Mouse (Mus musculus) large intestine, adult 2 months (tissue): ENCODE data around the gene Zfp598. TPM values are rescaled to one million over a fixed set of nuclear protein-coding genes. Genes with fewer than 3 reads are reported as not detected.

Experiments
- DNase-seq: peaks from one replicate; pipeline ENCODE4 v3.0.0-alpha.2; 2012; ENCODE audit warnings: low read depth, low spot score
- whole genome bisulfite sequencing: fragments of 180-500 bp; shearing (Covaris S2); methylation state at CpG from one replicate; pipeline ENCODE4 v1.1.7; 2018; 5-methylcytosine and 5-hydroxymethylcytosine counted together
- polyA plus RNA-seq: library from polyadenylated mRNA; depleted of rRNA; stranded (reverse); fragments of >200 nt; gene quantifications from 2 replicates; pipeline ENCODE4 v1.2.3, GENCODE M21; 2012; rRNA removed

The Zfp598 gene
- 52.1 and 78.3 TPM in 2 replicates for polyA plus RNA-seq

- peak; percentile 70 for DNase-seq
- 1% methylated on average over 80 of the region's 80 CpGs for WGBS
Measured at GRCm38 (mm10) chr17:24669545-24670245, at the start of gene Zfp598. TSS of gene Zfp598 (plus strand) at chr17:24669687.

DNA sequence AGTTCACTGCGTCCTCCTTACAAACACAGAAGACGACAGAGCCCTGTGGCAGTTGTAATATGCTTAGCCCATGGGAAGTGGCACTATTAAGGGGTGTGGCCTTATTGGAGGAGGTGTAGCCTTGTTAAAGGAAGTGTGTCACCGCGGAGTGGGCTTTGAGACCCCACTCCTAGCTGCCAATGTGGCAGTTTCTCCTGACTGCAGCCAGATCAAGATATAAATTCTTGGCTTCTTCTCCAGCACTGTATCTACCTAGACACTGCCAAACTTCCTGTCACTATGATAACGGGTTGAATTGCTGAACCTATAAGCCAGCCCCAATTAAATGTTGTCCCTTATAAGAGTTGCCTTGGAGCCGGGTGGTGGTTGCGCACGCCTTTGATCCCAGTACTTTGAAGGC, 44.0 kb upstream of the Zfp598 start:
- 83% methylated on average over 8 of the region's 8 CpGs for WGBS
- no peak for DNase-seq

GRCm38 (mm10) chr17:24628646-24629045, 40.8 kb upstream of the Zfp598 start:
- DNase-seq: no peak
- 41% methylated on average over 5 of the region's 5 CpGs for WGBS

DNA sequence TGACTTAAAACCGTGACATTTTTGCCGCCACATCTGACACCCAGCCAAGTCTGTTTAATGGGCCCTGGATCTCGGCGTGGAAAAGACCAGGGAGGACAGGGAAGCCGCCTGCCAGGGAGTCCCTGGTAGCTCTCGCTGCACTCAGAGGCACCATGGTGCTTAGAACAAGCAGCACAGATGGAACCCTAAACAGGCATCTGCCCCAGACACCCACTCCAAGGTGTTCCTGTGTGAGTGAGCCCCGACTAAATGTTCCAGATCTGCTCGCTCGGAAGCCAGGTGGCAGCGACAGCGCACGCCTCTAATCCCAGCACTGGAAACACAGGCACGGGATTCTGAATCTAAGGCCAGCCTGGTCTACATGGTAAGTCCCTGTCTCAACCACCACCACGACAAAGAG, 39.4 kb upstream of the Zfp598 start:
- 90% methylated on average over 14 of the region's 14 CpGs for WGBS
- DNase-seq: no peak

DNA sequence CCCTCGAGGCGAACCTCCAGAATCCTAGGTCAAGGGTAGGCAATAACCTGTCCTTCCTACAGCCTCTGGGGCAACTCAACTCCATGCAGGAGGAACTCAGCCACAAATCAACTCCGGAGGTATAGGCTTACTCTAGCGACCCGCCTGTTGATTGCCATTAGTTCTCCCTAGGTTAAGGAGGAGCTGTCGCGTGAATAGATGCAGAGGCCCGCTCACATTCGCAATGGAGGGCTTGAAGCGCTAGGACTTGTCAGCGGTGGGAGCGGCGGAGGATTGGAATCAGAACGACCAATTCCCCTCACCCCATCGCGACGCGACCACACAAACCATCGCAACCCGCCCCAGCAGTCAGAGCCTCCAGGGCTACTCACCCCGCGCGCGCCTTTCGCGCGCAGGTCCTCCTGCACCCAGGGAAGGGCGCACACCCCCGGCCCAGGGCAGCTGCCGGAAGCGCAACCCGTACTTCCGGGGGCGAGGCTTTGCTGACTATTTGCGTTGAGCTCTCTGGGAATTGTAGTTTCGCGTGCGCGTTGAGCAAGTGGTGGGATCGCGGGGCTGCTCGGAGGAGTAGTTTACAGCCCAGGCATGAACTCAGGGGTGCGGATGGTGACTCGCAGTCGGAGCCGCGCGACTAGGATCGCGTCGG, 37.2 kb upstream of the Zfp598 start, which contains the start of the genes Tsc2 and Nthl1:
TSS of gene Tsc2 (minus strand) at position 464 of the 646 bp plus-strand sequence.
TSS of gene Nthl1 (plus strand) at position 514 of the 646 bp plus-strand sequence.
- peak; percentile 66 for DNase-seq
- WGBS: under 1% methylated on average over 51 of the region's 51 CpGs

- peak; percentile 60 for DNase-seq
- WGBS: 3% methylated on average over 22 of the region's 22 CpGs
Measured at GRCm38 (mm10) chr17:24632813-24633449, 36.6 kb upstream of the Zfp598 start.

- no peak for DNase-seq
- WGBS: 95% methylated on average over 11 of the region's 11 CpGs
Measured at GRCm38 (mm10) chr17:24633831-24634230, 35.7 kb upstream of the Zfp598 start.

GRCm38 (mm10) chr17:24635024-24635423, 34.5 kb upstream of the Zfp598 start:
- 82% methylated on average over 4 of the region's 4 CpGs for WGBS
- no peak for DNase-seq

DNA sequence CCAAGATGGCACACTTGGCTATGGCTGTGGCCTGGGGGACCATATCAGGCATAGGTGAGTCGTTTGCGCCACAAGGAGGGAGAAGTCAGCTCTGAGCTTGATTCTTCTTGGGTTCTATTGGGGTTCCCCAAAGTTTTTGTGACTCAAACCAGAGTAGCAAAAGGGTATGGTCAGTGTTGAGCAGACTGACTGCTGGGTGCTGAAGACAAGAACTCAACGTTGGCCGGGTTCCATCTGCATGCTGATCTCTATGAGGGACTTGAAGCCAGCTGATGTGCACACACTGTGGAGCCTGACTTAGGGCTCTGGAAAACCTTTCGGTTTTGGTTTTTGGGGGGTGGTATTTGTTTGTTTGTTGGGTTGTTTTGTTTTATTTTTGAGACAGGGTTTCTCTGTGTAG, 33.8 kb upstream of the Zfp598 start:
- WGBS: 88% methylated on average over 5 of the region's 5 CpGs
- DNase-seq: no peak

GRCm38 (mm10) chr17:24636781-24637481, 32.6 kb upstream of the Zfp598 start:
- WGBS: 84% methylated on average over 5 of the region's 5 CpGs
- no peak for DNase-seq

GRCm38 (mm10) chr17:24638214-24638613, 31.3 kb upstream of the Zfp598 start:
- 78% methylated on average over 4 of the region's 4 CpGs for WGBS

DNA sequence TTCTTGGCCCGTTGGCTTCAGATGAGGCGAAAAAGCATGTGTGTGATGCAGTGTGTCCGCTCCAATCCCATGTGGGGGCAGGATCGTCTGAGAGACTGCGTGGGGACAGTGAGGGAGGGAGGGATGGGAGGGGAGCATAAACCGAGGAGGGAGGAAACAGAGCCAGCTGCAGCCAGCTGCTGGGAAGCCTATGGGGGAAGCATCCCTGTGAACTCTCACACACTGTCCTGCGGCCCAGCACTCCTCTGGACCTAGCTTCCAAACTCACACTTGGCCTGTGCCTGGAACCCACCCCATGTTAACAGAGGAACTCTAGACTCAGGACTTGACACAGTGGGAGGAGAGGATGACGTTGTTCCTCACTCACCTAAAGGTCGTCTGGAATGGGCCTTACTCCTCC, 30.6 kb upstream of the Zfp598 start:
- 62% methylated on average over 9 of the region's 9 CpGs for WGBS
- DNase-seq: no peak

More at GRCm38 (mm10) chr17:24638214-24638613, 31.3 kb upstream of the Zfp598 start:
- DNase-seq: no peak

GRCm38 (mm10) chr17:24639571-24639988, 29.9 kb upstream of the Zfp598 start:
- DNase-seq: no peak
- 74% methylated on average over 5 of the region's 5 CpGs for WGBS

DNA sequence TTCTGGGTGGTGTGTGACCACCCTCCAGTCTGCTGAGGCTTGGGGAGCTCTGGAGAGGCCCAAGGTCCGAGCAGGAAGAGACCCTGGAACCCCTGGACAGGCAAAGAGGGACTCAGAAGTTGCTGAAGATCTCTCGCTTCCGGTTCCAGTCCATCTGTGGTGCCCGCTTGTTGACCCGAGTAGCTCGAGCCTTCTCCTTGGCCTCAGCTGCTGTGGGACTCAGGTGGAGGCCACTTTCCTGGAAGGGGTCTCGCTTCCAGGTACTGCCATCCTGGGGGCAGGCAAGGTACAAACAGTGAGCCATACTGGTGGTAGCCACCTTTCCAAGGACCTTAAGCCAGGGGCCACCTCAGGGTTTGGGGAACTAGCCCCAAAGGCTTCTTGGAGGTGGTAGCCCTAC, 29.4 kb upstream of the Zfp598 start:
- DNase-seq: no peak
- 79% methylated on average over 7 of the region's 7 CpGs for WGBS

GRCm38 (mm10) chr17:24640581-24640980, 28.9 kb upstream of the Zfp598 start:
- no peak for DNase-seq
- 92% methylated on average over 15 of the region's 15 CpGs for WGBS

- WGBS: 92% methylated on average over 14 of the region's 14 CpGs
- DNase-seq: no peak
Measured at GRCm38 (mm10) chr17:24641944-24642343, 27.5 kb upstream of the Zfp598 start.

GRCm38 (mm10) chr17:24642791-24643343, 26.6 kb upstream of the Zfp598 start:
- 77% methylated on average over 6 of the region's 6 CpGs for WGBS
- DNase-seq: no peak

DNA sequence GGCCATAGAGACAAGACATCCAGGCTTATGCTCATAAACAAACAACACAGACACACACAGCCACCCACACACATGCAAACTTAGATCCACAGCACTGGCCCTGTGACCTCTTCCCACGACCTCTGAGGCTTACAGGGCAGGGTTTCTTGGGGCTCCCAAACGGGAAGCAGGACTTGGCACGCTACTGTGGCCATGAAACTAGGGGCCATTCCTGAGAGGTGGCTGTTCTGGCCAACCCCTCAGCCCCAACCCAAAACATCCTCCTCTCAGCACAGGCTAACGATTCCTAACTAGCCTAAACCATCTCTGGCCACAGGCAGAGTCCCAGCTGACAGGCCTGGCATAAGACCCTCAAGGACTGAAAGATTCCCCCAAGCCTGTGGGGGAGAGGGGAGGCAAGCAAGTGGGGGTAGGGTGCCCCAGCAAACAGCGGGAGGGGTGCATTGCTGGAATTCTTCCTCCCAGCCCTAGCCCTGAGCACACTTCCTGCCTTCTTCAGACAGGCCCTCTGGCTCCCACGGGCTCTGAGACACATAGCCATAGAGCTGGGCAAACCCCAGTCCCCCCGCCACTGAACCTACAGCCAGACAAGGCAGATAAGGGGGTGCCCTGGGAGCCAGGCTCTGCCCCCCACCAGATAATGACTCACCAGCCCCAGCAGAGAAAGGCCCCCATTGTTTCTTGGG, 25.3 kb upstream of the Zfp598 start:
- DNase-seq: no peak
- 46% methylated on average over 7 of the region's 7 CpGs for WGBS
